Mouse (Mus musculus): ENCODE measurements around the gene Fdxacb1. TPM values are rescaled to one million over a fixed set of nuclear protein-coding genes. Genes with fewer than 3 reads are reported as not detected.
A peak's percentile ranks its signal among the peaks of the same experiment; 100 is the strongest.

The Fdxacb1 gene
- polyA plus RNA-seq, 1 experiment from 2014 or later = 12.6 TPM

DNA sequence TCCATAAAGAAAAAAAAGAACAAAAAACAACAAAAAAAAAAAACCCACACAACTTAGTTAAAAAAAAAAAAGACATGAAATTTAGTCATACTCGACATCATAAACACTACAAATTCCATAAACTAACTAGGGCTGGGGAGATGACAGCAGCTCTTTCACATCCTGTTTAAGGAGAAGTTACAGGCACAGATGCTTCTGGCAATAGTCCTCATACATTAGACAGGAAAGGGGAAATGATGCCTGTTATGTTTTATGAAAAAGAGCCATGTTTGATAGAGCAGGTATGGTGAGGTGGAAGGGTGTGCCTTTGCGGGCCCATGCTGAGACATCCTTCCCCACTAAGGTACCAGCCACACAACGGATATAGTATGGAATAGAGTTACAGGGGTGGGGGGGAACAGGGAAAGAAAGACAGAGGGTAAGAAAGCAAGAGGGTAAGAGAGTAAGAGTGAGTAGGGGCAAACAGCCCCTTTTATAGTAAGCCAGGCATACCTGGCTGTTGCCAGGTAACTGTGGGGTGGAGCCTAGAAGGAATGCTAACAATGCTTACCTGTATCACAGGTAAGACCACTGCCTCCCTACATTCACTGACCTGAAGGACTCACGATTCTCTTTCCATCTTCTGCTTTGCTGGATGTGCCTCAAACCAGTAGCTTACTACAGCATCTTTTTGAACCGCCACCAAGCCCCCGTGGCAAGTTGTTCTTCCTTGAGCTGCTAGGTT, 6.4 kb upstream of the Fdxacb1 start:
- 47% methylated on average over 6 of the region's 6 CpGs for WGBS
- Histone ChIP-seq H3K9ac (ENCODE audit: low read depth, low read length) (no peak overlapping the region), H3K27me3 (replicated peaks; ENCODE audit: control insufficient read depth, insufficient read depth, low read length) (no peaks in the 10 kb centered on the region)

DNA sequence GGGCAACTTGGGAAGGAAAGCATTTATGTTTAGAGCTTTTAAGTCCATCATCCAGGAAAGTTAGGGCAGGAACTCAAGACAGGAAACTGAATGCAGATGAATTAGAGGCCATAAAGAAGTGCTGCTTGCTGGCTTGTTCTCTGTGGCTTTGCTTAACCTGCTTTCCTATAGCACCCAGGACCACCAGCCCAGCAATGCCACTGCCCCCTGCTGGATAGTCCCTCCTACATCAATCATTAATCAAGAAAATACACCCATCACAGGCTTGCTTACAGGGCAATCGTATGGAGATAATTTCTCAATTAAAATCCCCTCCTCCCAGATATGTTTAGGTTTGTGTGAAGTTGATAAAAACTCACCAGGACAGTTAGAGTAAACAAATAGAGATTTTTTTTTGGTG, 4.7 kb upstream of the Fdxacb1 start:
- no peaks in the 10 kb centered on the region for H3K9me3 ChIP-seq (ENCODE audit: control insufficient read depth, low read length)
- no peaks in the 10 kb centered on the region for H3K27me3 ChIP-seq (replicated peaks; ENCODE audit: control insufficient read depth, insufficient read depth, low read length)
- peaks cover 4% of the 10 kb centered on the region; the same call in 1 of the 2 replicates for H3K4me1 ChIP-seq (ENCODE audit: control insufficient read depth, insufficient read depth, low read length)
- H3K9ac ChIP-seq (ENCODE audit: low read depth, low read length) = no peak overlapping the region
- 65% methylated on average over 1 of the region's 1 CpGs for WGBS
- H3K4me3 ChIP-seq (ENCODE audit: low read length) = no peak overlapping the region
- no peak for ATAC-seq
- no peaks in the 10 kb centered on the region for H3K36me3 ChIP-seq (ENCODE audit: control insufficient read depth, insufficient read depth, low read length)
- H3K4me2 ChIP-seq (ENCODE audit: low read depth, low read length) = no peak overlapping the region
- H3K27ac ChIP-seq (ENCODE audit: low read length) = no peak overlapping the region

More for the DNA sequence above, 6.4 kb upstream of the Fdxacb1 start:
- no peak overlapping the region for H3K4me2 ChIP-seq (ENCODE audit: low read depth, low read length)
- no peaks in the 10 kb centered on the region for H3K36me3 ChIP-seq (ENCODE audit: control insufficient read depth, insufficient read depth, low read length)
- H3K4me3 ChIP-seq (ENCODE audit: low read length) = no peak overlapping the region
- no peak for ATAC-seq
- no peak overlapping the region for H3K27ac ChIP-seq (ENCODE audit: low read length)
- no peaks in the 10 kb centered on the region for H3K4me1 ChIP-seq (ENCODE audit: control insufficient read depth, insufficient read depth, low read length)
- no peaks in the 10 kb centered on the region for H3K9me3 ChIP-seq (ENCODE audit: control insufficient read depth, low read length)

DNA sequence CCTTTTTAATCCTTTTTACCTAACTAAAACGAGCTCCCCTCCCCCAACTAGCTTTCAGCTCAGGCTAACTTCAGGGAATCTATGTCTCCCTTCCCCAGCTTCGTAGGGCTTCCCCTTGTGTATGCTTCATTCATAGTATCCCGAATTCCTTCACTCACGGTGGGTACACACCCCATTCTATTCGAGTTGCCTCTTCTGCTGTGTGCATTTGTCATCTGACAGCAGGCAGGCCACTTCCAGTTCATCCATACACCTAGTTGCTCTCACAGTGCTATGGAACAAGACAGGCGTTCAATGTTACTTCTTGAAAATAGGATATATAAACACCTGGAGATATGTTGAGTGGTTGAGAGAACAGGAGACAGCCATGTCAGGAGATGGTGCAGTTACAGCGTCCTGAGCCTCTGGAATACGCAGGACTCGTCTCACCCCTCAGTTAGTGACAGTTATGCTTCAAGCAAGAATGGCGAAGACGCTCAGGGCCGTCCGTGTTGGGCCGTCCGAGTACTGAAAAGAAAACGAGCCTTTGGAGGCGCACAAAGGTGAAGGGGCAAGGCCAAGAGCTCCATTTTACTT, 417 bp upstream of the Fdxacb1 start:
- Histone ChIP-seq H3K9ac (ENCODE audit: low read depth, low read length) (peak overlapping the region; percentile 72), H3K4me1 (ENCODE audit: control insufficient read depth, insufficient read depth, low read length) (peaks cover 4% of the 10 kb centered on the region; the same call in 1 of the 2 replicates), H3K36me3 (ENCODE audit: control insufficient read depth, insufficient read depth, low read length) (no peaks in the 10 kb centered on the region), H3K4me3 (ENCODE audit: low read length) (peak overlapping the region; percentile 65), H3K27ac (ENCODE audit: low read length) (peak overlapping the region; percentile 91), H3K27me3 (replicated peaks; ENCODE audit: control insufficient read depth, insufficient read depth, low read length) (no peaks in the 10 kb centered on the region), H3K4me2 (ENCODE audit: low read depth, low read length) (peak overlapping the region; percentile 87), H3K9me3 (ENCODE audit: control insufficient read depth, low read length) (no peaks in the 10 kb centered on the region)
- no peak; the same call in 1 of the 2 replicates for ATAC-seq
- 3% methylated on average over 17 of the region's 17 CpGs for WGBS

DNA sequence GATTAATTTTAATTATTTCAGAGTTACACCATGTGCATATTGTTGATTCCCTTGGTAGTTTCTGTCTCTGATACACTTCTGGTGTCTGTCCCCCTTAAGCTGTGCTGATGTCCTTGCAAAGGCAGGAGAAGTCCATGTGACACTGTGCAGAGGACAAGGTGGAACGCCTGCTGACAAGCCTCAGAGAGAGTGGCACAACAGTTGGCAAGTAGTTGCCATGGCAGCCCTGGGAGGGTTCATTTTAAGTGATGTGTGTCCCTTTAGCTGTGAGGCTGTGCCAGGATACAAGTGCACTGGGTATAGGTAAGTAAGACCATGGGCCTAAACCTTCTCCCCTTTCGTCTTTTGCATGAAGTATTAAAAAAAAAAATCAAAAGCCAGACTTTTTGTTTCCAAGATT, 2.0 kb downstream of the Fdxacb1 start:
- 93% methylated on average over 2 of the region's 2 CpGs for WGBS
- peaks cover 9% of the 10 kb centered on the region for H3K4me1 ChIP-seq (ENCODE audit: control insufficient read depth, insufficient read depth, low read length)
- no peak for ATAC-seq
- no peaks in the 10 kb centered on the region for H3K36me3 ChIP-seq (ENCODE audit: control insufficient read depth, insufficient read depth, low read length)
- H3K27ac ChIP-seq (ENCODE audit: low read length) = no peak overlapping the region
- no peaks in the 10 kb centered on the region for H3K27me3 ChIP-seq (replicated peaks; ENCODE audit: control insufficient read depth, insufficient read depth, low read length)
- H3K4me3 ChIP-seq (ENCODE audit: low read length) = no peak overlapping the region
- no peak overlapping the region for H3K4me2 ChIP-seq (ENCODE audit: low read depth, low read length)
- no peak overlapping the region for H3K9ac ChIP-seq (ENCODE audit: low read depth, low read length)
- H3K9me3 ChIP-seq (ENCODE audit: control insufficient read depth, low read length) = no peaks in the 10 kb centered on the region

DNA sequence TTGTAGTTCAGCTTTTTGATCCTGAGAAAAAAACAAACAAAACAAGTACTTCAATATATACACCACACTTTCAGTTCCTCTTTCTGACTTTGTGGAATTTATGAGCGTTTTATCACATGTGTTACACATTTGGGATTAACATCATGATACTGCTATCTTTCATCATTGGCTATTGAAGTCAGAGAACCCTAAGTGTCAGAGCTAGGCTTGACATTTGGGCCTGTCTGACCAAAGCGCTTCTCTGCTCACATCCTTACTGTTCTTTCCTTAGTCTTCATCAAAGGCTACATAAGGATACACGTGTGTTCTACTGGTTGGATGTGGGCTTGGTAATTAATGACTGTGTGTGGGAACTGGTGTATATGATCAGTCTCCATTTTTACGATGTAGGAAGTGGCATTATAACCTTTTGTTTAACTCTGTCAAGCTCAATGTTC, 6.0 kb downstream of the Fdxacb1 start:
- peak overlapping the region; percentile 33; the same call in 1 of the 2 replicates for H3K9ac ChIP-seq (ENCODE audit: low read depth, low read length)
- peaks cover 8% of the 10 kb centered on the region for H3K4me1 ChIP-seq (ENCODE audit: control insufficient read depth, insufficient read depth, low read length)
- H3K4me2 ChIP-seq (ENCODE audit: low read depth, low read length) = peak overlapping the region; percentile 86
- no peak overlapping the region; the same call in 1 of the 2 replicates for H3K4me3 ChIP-seq (ENCODE audit: low read length)
- no peak overlapping the region for H3K27ac ChIP-seq (ENCODE audit: low read length)
- H3K27me3 ChIP-seq (replicated peaks; ENCODE audit: control insufficient read depth, insufficient read depth, low read length) = no peaks in the 10 kb centered on the region
- no peak for ATAC-seq
- 50% methylated on average over 4 of the region's 4 CpGs for WGBS
- no peaks in the 10 kb centered on the region for H3K9me3 ChIP-seq (ENCODE audit: control insufficient read depth, low read length)
- H3K36me3 ChIP-seq (ENCODE audit: control insufficient read depth, insufficient read depth, low read length) = no peaks in the 10 kb centered on the region

DNA sequence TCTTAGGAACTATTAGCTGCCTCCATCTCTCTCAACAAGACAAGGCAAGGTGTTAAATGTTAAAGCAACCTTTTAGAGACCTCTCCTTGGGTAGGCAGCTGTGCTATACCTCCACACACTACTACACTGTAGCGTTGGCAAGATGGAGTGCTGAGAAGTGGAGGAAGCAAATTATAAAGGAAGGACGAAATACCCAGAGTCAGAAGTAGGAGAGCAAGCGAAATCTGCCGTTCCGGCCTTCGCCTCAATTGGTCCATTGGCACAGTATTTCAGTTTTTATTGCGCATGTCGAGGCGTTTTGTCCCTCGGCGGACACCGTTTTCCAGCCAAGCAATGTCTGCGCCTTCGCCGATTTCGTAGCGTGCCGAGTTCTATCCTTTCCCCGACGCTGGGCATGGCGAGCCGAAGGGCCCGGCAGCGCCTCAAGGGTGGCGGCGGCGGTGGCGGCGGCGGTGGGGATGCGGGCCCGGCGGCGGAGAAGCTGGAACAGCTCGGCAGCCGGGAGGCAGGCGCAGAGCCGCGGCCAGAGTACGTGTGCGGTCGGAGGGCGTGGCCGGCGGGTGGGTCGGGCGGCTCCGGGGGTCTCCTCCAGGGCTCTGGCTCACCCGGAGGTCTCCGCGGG, 7.1 kb downstream of the Fdxacb1 start, which contains the start of the genes Alg9 and 1110032A03Rik:
TSS of gene Alg9 (plus strand) at position 29 of the 622 bp plus-strand sequence.
TSS of gene 1110032A03Rik (minus strand) at position 530 of the 622 bp plus-strand sequence.
- WGBS = under 1% methylated on average over 50 of the region's 51 CpGs
- peak within 1 kb of the TSS; percentile 86 for H3K4me2 ChIP-seq (ENCODE audit: low read depth, low read length)

DNA sequence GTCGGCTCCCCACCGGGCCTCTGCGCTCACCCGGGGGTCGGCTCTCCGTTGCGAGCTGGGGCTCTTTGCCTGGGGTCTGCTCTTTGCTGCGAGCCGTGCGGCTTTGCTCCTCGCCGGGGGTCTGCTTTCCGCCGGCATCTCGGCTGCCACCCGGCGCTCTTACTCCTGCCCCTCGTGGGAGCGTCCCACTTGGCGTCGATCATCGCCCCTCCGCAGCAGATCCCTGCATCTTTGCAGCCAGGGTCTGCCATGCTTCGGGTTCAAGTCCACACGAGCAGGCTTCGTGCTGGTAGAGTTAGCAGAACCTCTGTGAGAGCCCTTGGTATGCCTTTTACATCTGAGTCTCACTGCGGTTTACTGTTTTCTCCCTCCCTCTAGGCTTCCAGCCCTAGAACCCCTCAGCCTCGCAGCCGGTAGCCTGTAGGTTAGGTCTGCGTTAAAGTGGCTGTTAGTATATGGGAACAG, 7.7 kb downstream of the Fdxacb1 start:
- Histone ChIP-seq H3K36me3 (ENCODE audit: control insufficient read depth, insufficient read depth, low read length) (peaks cover 4% of the 10 kb centered on the region; the same call in 1 of the 2 replicates), H3K9me3 (ENCODE audit: control insufficient read depth, low read length) (no peaks in the 10 kb centered on the region), H3K27me3 (replicated peaks; ENCODE audit: control insufficient read depth, insufficient read depth, low read length) (no peaks in the 10 kb centered on the region), H3K4me2 (ENCODE audit: low read depth, low read length) (peak overlapping the region; percentile 86), H3K9ac (ENCODE audit: low read depth, low read length) (peak overlapping the region; percentile 91), H3K27ac (ENCODE audit: low read length) (peak overlapping the region; percentile 92), H3K4me3 (ENCODE audit: low read length) (peak overlapping the region; percentile 98), H3K4me1 (ENCODE audit: control insufficient read depth, insufficient read depth, low read length) (peaks cover 8% of the 10 kb centered on the region)
- WGBS = under 1% methylated on average over 30 of the region's 30 CpGs
- ATAC-seq = peak; percentile 57

More for the DNA sequence above, 7.1 kb downstream of the Fdxacb1 start, which contains the start of the genes Alg9 and 1110032A03Rik:
- Histone ChIP-seq H3K27me3 (replicated peaks; ENCODE audit: control insufficient read depth, insufficient read depth, low read length) (no peaks in the 10 kb centered on the region), H3K4me1 (ENCODE audit: control insufficient read depth, insufficient read depth, low read length) (peaks cover 8% of the 10 kb centered on the region), H3K9me3 (ENCODE audit: control insufficient read depth, low read length) (no peaks in the 10 kb centered on the region), H3K4me3 (ENCODE audit: low read length) (peak within 1 kb of the TSS; percentile 98), H3K9ac (ENCODE audit: low read depth, low read length) (peak within 1 kb of the TSS; percentile 91), H3K36me3 (ENCODE audit: control insufficient read depth, insufficient read depth, low read length) (no peaks in the 10 kb centered on the region), H3K27ac (ENCODE audit: low read length) (peak within 1 kb of the TSS; percentile 92)
- ATAC-seq = peak; percentile 76

DNA sequence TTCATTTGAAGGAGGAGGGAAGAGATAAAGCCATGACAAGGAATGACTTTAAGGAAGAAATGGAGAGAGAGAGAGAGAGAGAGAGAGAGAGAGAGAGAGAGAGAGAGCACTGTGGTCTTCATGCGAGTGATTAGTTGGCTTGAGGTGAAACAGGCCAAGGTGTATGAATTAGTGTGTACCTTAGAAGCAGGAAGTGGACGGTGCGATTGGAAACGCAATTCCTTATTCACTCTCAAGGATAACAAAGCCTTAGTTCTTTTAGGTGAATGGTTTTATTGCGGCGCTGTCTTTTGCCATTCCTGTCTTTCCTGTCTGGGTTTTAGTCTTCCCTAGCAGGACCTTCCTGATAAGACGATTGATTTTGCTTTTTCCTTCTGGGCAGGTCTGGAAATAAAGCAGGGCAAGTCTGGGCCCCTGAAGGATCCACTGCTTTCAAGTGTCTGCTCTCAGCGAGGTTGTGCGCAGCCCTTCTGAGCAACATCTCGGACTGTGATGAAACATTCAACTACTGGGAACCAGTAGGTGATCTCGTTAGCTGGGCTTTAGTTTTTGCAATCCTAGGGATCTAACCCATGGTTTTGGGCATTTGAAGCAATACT, 8.2 kb downstream of the Fdxacb1 start:
- WGBS = 42% methylated on average over 11 of the region's 11 CpGs
- peak; percentile 71 for ATAC-seq

DNA sequence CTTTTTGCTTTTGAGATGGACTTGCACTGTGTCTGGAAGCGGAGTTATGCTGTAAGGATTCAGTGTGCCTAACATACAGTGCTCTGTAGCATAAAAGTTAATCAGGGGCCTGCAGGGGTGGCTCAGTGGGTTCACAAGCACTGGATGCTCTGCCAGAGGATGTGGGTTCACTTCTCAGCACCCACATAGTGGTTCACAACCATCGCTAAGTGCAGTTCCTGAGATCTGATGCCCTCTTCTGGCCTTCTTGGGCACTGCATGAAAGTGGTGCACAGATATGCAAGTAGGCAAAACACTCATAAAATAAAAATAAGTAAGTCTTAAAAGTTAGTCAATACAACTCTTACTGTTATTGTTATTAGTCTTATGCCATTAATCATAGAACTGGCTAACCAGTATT, 14.1 kb downstream of the Fdxacb1 start:
- H3K9ac ChIP-seq (ENCODE audit: low read depth, low read length) = no peak overlapping the region
- H3K27ac ChIP-seq (ENCODE audit: low read length) = no peak overlapping the region
- 84% methylated on average over 2 of the region's 2 CpGs for WGBS
- H3K9me3 ChIP-seq (ENCODE audit: control insufficient read depth, low read length) = no peaks in the 10 kb centered on the region
- H3K4me1 ChIP-seq (ENCODE audit: control insufficient read depth, insufficient read depth, low read length) = no peaks in the 10 kb centered on the region
- no peak overlapping the region for H3K4me3 ChIP-seq (ENCODE audit: low read length)
- H3K4me2 ChIP-seq (ENCODE audit: low read depth, low read length) = no peak overlapping the region
- peaks cover 13% of the 10 kb centered on the region; the same call in 1 of the 2 replicates for H3K36me3 ChIP-seq (ENCODE audit: control insufficient read depth, insufficient read depth, low read length)
- ATAC-seq = no peak
- H3K27me3 ChIP-seq (replicated peaks; ENCODE audit: control insufficient read depth, insufficient read depth, low read length) = no peaks in the 10 kb centered on the region

More for the DNA sequence above, 8.2 kb downstream of the Fdxacb1 start:
- Histone ChIP-seq H3K9me3 (ENCODE audit: control insufficient read depth, low read length) (no peaks in the 10 kb centered on the region), H3K4me3 (ENCODE audit: low read length) (peak overlapping the region; percentile 98), H3K4me1 (ENCODE audit: control insufficient read depth, insufficient read depth, low read length) (peaks cover 8% of the 10 kb centered on the region), H3K4me2 (ENCODE audit: low read depth, low read length) (peak overlapping the region; percentile 86), H3K27ac (ENCODE audit: low read length) (peak overlapping the region; percentile 92), H3K9ac (ENCODE audit: low read depth, low read length) (peak overlapping the region; percentile 91), H3K27me3 (replicated peaks; ENCODE audit: control insufficient read depth, insufficient read depth, low read length) (no peaks in the 10 kb centered on the region), H3K36me3 (ENCODE audit: control insufficient read depth, insufficient read depth, low read length) (peaks cover 4% of the 10 kb centered on the region; the same call in 1 of the 2 replicates)

All from intestine, embryonic 16.5 days (tissue).